Mouse (Mus musculus) intestine, embryonic 15.5 days (tissue): ENCODE measurements around the gene Cant1. TPM values are rescaled to one million over a fixed set of nuclear protein-coding genes. Genes with fewer than 3 reads are reported as not detected.

ENCODE experiments used
- ATAC-seq: fragments of 200-750 bp; cut with Nextera tagmentation; 2 replicates; pipeline ENCODE4 v1.8.0; 2017; ENCODE audit warnings: moderate TSS enrichment, moderate library complexity
- H3K27ac ChIP-seq: fragments of 300-500 bp; sonication (generic); 2 replicates; pipeline ENCODE4 v1.5.1; 2015; ENCODE audit warnings: mild to moderate bottlenecking, inconsistent platforms
- H3K27me3 ChIP-seq: fragments of 300-500 bp; sonication (generic); replicated peaks from 2 replicates; pipeline ENCODE4 v1.6.1; 2015; ENCODE audit warnings: inconsistent platforms
- H3K36me3 ChIP-seq: fragments of 300-500 bp; sonication (generic); 2 replicates; pipeline ENCODE4 v1.6.1; 2015; ENCODE audit warnings: inconsistent platforms
- H3K4me1 ChIP-seq: fragments of 300-500 bp; sonication (generic); replicated peaks from 2 replicates; pipeline ENCODE4 v1.6.1; 2015; ENCODE audit warnings: inconsistent platforms
- H3K4me2 ChIP-seq: fragments of 300-500 bp; sonication (generic); replicated peaks from 2 replicates; pipeline ENCODE4 v1.6.1; 2015; ENCODE audit warnings: mild to moderate bottlenecking, inconsistent platforms
- H3K4me3 ChIP-seq: fragments of 300-500 bp; sonication (generic); replicated peaks from 2 replicates; pipeline ENCODE4 v1.5.1; 2015; ENCODE audit warnings: inconsistent platforms
- H3K9ac ChIP-seq: fragments of 300-500 bp; sonication (generic); 2 replicates; pipeline ENCODE4 v1.6.1; 2015; ENCODE audit warnings: inconsistent platforms
- H3K9me3 ChIP-seq: fragments of 300-500 bp; sonication (generic); 2 replicates; pipeline ENCODE4 v1.6.1; 2016; ENCODE audit warnings: inconsistent platforms
- WGBS: fragments of 180-500 bp; shearing (Covaris S2); methylation state at CpG from one replicate; pipeline ENCODE4 v1.1.7; 2015; 5-methylcytosine and 5-hydroxymethylcytosine counted together
- polyA plus RNA-seq: library from polyadenylated mRNA; unstranded; fragments of >200 nt; fragmentation: Nextera tagmentation; extraction: Ambion mirVana; gene quantifications from 2 replicates; pipeline ENCODE4 v1.2.1, GENCODE M21; 2015

Gene Cant1
- polyA plus RNA-seq, 1 experiment from 2014 or later, result 39.7 TPM

- Histone ChIP-seq H3K36me3 (no peaks in the 10 kb centered on the region), H3K4me2 (no peak overlapping the region), H3K9ac (no peak overlapping the region), H3K27ac (no peak overlapping the region), H3K27me3 (no peaks in the 10 kb centered on the region), H3K4me3 (no peak overlapping the region), H3K9me3 (no peaks in the 10 kb centered on the region), H3K4me1 (peaks cover 8% of the 10 kb centered on the region; the same call in 1 of the 2 replicates)
- WGBS, result 82% methylated on average over 8 of the region's 8 CpGs
- ATAC-seq, result no peak
Measured at GRCm38 (mm10) chr11:118375461-118375860, 43.4 kb downstream of the Cant1 start.

GRCm38 (mm10) chr11:118375006-118375405 is 43.9 kb downstream of the Cant1 start:
- ATAC-seq, result no peak

GRCm38 (mm10) chr11:118374506-118374905 is 44.4 kb downstream of the Cant1 start:
- no peak overlapping the region for H3K4me2 ChIP-seq
- no peaks in the 10 kb centered on the region for H3K9me3 ChIP-seq
- no peak for ATAC-seq
- no peak overlapping the region for H3K4me3 ChIP-seq
- WGBS, result 61% methylated on average over 5 of the region's 5 CpGs
- H3K27me3 ChIP-seq, result no peaks in the 10 kb centered on the region
- H3K27ac ChIP-seq, result no peak overlapping the region
- H3K4me1 ChIP-seq, result peaks cover 7% of the 10 kb centered on the region; the same call in 1 of the 2 replicates
- H3K9ac ChIP-seq, result no peak overlapping the region
- no peaks in the 10 kb centered on the region for H3K36me3 ChIP-seq

More at GRCm38 (mm10) chr11:118375006-118375405, 43.9 kb downstream of the Cant1 start:
- H3K27me3 ChIP-seq, result no peaks in the 10 kb centered on the region
- H3K36me3 ChIP-seq, result no peaks in the 10 kb centered on the region
- no peaks in the 10 kb centered on the region for H3K9me3 ChIP-seq
- H3K4me2 ChIP-seq, result no peak overlapping the region
- no peak overlapping the region for H3K9ac ChIP-seq
- H3K4me3 ChIP-seq, result no peak overlapping the region
- peaks cover 8% of the 10 kb centered on the region; the same call in 1 of the 2 replicates for H3K4me1 ChIP-seq
- no peak overlapping the region for H3K27ac ChIP-seq

- Histone ChIP-seq H3K4me1 (peaks cover 5% of the 10 kb centered on the region; the same call in 1 of the 2 replicates), H3K4me2 (no peak overlapping the region), H3K9ac (no peak overlapping the region), H3K27me3 (no peaks in the 10 kb centered on the region), H3K9me3 (no peaks in the 10 kb centered on the region), H3K27ac (no peak overlapping the region), H3K36me3 (no peaks in the 10 kb centered on the region), H3K4me3 (no peak overlapping the region)
- ATAC-seq, result no peak
- 60% methylated on average over 7 of the region's 7 CpGs for WGBS
Measured at GRCm38 (mm10) chr11:118372641-118373040, 46.2 kb downstream of the Cant1 start.

GRCm38 (mm10) chr11:118371876-118372275 is 47.0 kb downstream of the Cant1 start:
- no peaks in the 10 kb centered on the region for H3K36me3 ChIP-seq
- H3K9ac ChIP-seq, result no peak overlapping the region
- WGBS, result 80% methylated on average over 7 of the region's 7 CpGs
- H3K9me3 ChIP-seq, result no peaks in the 10 kb centered on the region
- peaks cover 5% of the 10 kb centered on the region; the same call in 1 of the 2 replicates for H3K4me1 ChIP-seq
- no peak overlapping the region for H3K27ac ChIP-seq
- no peak overlapping the region for H3K4me2 ChIP-seq
- H3K27me3 ChIP-seq, result no peaks in the 10 kb centered on the region
- H3K4me3 ChIP-seq, result no peak overlapping the region
- no peak for ATAC-seq

GRCm38 (mm10) chr11:118369657-118370056 is 49.2 kb downstream of the Cant1 start:
- no peaks in the 10 kb centered on the region for H3K27me3 ChIP-seq
- peaks cover 15% of the 10 kb centered on the region for H3K4me1 ChIP-seq
- no peak overlapping the region for H3K4me2 ChIP-seq
- no peak overlapping the region for H3K27ac ChIP-seq
- ATAC-seq, result no peak
- 78% methylated on average over 8 of the region's 8 CpGs for WGBS
- H3K4me3 ChIP-seq, result no peak overlapping the region
- H3K9me3 ChIP-seq, result no peaks in the 10 kb centered on the region
- no peaks in the 10 kb centered on the region for H3K36me3 ChIP-seq
- no peak overlapping the region for H3K9ac ChIP-seq

- Histone ChIP-seq H3K27me3 (no peaks in the 10 kb centered on the region), H3K4me1 (peaks cover 15% of the 10 kb centered on the region), H3K9me3 (no peaks in the 10 kb centered on the region), H3K4me2 (no peak overlapping the region), H3K36me3 (no peaks in the 10 kb centered on the region), H3K27ac (no peak overlapping the region), H3K9ac (no peak overlapping the region), H3K4me3 (no peak overlapping the region)
- ATAC-seq, result no peak
- 72% methylated on average over 5 of the region's 5 CpGs for WGBS
Measured at GRCm38 (mm10) chr11:118369251-118369650, 49.6 kb downstream of the Cant1 start.

GRCm38 (mm10) chr11:118368330-118368729 is 50.6 kb downstream of the Cant1 start:
- H3K9me3 ChIP-seq, result no peaks in the 10 kb centered on the region
- H3K4me2 ChIP-seq, result no peak overlapping the region
- ATAC-seq, result no peak
- no peak overlapping the region for H3K9ac ChIP-seq
- no peak overlapping the region for H3K4me3 ChIP-seq
- WGBS, result 64% methylated on average over 3 of the region's 3 CpGs
- H3K4me1 ChIP-seq, result peaks cover 20% of the 10 kb centered on the region
- no peaks in the 10 kb centered on the region for H3K27me3 ChIP-seq
- H3K36me3 ChIP-seq, result no peaks in the 10 kb centered on the region
- no peak overlapping the region for H3K27ac ChIP-seq

- H3K9ac ChIP-seq, result no peak overlapping the region
- no peak overlapping the region for H3K4me3 ChIP-seq
- peaks cover 33% of the 10 kb centered on the region for H3K4me1 ChIP-seq
- no peak overlapping the region for H3K4me2 ChIP-seq
- H3K27ac ChIP-seq, result no peak overlapping the region
- H3K9me3 ChIP-seq, result no peaks in the 10 kb centered on the region
- 69% methylated on average over 8 of the region's 8 CpGs for WGBS
- no peak for ATAC-seq
- no peaks in the 10 kb centered on the region for H3K36me3 ChIP-seq
- no peaks in the 10 kb centered on the region for H3K27me3 ChIP-seq
Measured at GRCm38 (mm10) chr11:118366559-118366958, 52.3 kb downstream of the Cant1 start.

- H3K36me3 ChIP-seq, result no peaks in the 10 kb centered on the region
- H3K4me2 ChIP-seq, result no peak overlapping the region
- no peaks in the 10 kb centered on the region for H3K9me3 ChIP-seq
- H3K4me3 ChIP-seq, result no peak overlapping the region
- H3K9ac ChIP-seq, result no peak overlapping the region
- H3K4me1 ChIP-seq, result peaks cover 34% of the 10 kb centered on the region
- no peak for ATAC-seq
- no peaks in the 10 kb centered on the region for H3K27me3 ChIP-seq
- 51% methylated on average over 3 of the region's 3 CpGs for WGBS
- H3K27ac ChIP-seq, result no peak overlapping the region
Measured at GRCm38 (mm10) chr11:118366108-118366507, 52.8 kb downstream of the Cant1 start.

- ATAC-seq, result peak; percentile 58
- whole genome bisulfite sequencing, result 50% methylated on average over 7 of the region's 7 CpGs
Measured at GRCm38 (mm10) chr11:118365171-118365570, 53.7 kb downstream of the Cant1 start.

GRCm38 (mm10) chr11:118364021-118364420 is 54.9 kb downstream of the Cant1 start:
- Histone ChIP-seq H3K4me3 (no peak overlapping the region), H3K9ac (no peak overlapping the region), H3K27ac (no peak overlapping the region), H3K4me2 (no peak overlapping the region), H3K9me3 (no peaks in the 10 kb centered on the region), H3K27me3 (no peaks in the 10 kb centered on the region), H3K4me1 (peaks cover 41% of the 10 kb centered on the region), H3K36me3 (no peaks in the 10 kb centered on the region)
- WGBS, result 87% methylated on average over 4 of the region's 4 CpGs
- ATAC-seq, result no peak

More at GRCm38 (mm10) chr11:118365171-118365570, 53.7 kb downstream of the Cant1 start:
- H3K27me3 ChIP-seq, result no peaks in the 10 kb centered on the region
- H3K27ac ChIP-seq, result peak overlapping the region; percentile 56
- H3K4me1 ChIP-seq, result peaks cover 41% of the 10 kb centered on the region
- H3K4me3 ChIP-seq, result no peak overlapping the region
- no peak overlapping the region for H3K4me2 ChIP-seq
- no peaks in the 10 kb centered on the region for H3K9me3 ChIP-seq
- H3K9ac ChIP-seq, result no peak overlapping the region
- no peaks in the 10 kb centered on the region for H3K36me3 ChIP-seq

GRCm38 (mm10) chr11:118362971-118363518 is 55.8 kb downstream of the Cant1 start:
- H3K4me3 ChIP-seq, result no peak overlapping the region
- no peaks in the 10 kb centered on the region for H3K36me3 ChIP-seq
- ATAC-seq, result peak; percentile 84
- H3K9ac ChIP-seq, result no peak overlapping the region
- peak overlapping the region; percentile 77 for H3K27ac ChIP-seq
- no peaks in the 10 kb centered on the region for H3K27me3 ChIP-seq
- no peaks in the 10 kb centered on the region for H3K9me3 ChIP-seq
- peak overlapping the region; percentile 29; the same call in 1 of the 2 replicates for H3K4me2 ChIP-seq
- H3K4me1 ChIP-seq, result peaks cover 41% of the 10 kb centered on the region
- 6% methylated on average over 8 of the region's 8 CpGs for WGBS
